Mouse (Mus musculus): ENCODE data around the gene Mid1. TPM values are rescaled to one million over a fixed set of nuclear protein-coding genes. Genes with fewer than 3 reads are reported as not detected.
A peak's percentile ranks its signal among the peaks of the same experiment; 100 is the strongest.
"Not testable (repeated sequence)": the region's sequence is repeated elsewhere in the genome, so short reads cannot be mapped to it uniquely, and the experiment has no call there.

Mid1 gene
- total RNA-seq, 2 experiments from 2014 or later = 6.2 to 7.1 TPM

DNA sequence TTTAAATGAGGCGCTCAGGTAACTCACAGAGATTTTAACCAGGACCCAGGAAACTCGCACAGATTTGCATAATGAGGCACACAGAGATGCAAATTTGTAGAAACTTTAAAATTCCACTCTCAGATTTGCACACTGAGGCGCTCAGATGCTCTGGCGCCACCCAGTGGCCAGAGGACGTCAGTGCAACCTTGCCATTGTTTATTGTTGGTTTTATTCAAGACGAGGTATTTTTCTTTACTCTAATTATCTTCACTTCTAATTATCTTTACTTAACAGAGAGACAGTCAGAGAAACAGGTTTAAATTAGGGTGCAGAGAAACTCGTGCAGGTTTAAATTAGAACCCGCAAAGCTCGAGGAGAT is 335.7 kb downstream of the Mid1 start:
- peak; percentile 67 for DNase-seq

DNA sequence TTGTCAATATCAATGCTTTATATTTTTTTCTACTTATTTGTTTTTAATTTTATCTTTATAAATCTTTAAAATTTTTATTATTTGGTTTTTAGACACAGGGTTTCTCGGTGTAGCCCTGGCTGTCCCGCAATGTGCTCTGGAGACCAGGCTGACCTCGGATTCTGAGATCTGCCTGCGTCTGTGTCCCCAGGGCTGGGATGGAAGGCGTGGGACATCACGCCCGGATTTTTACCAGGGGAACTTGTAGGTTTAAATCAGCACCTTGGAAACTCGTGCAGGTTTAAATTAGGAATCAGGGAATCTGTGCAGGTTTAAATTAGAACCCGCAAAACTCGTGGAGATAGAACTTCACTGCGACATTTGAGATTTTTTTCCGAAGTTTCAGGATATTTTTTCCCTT is 336.2 kb downstream of the Mid1 start:
- intact Hi-C loops (cut with DNase I; ENCODE audit: low total_unique reads) = not testable (repeated sequence)
- peak; percentile 19 for DNase-seq

More for the DNA sequence above, 335.7 kb downstream of the Mid1 start:
- intact Hi-C loops (cut with DNase I; ENCODE audit: low total_unique reads) = not testable (repeated sequence)

DNA sequence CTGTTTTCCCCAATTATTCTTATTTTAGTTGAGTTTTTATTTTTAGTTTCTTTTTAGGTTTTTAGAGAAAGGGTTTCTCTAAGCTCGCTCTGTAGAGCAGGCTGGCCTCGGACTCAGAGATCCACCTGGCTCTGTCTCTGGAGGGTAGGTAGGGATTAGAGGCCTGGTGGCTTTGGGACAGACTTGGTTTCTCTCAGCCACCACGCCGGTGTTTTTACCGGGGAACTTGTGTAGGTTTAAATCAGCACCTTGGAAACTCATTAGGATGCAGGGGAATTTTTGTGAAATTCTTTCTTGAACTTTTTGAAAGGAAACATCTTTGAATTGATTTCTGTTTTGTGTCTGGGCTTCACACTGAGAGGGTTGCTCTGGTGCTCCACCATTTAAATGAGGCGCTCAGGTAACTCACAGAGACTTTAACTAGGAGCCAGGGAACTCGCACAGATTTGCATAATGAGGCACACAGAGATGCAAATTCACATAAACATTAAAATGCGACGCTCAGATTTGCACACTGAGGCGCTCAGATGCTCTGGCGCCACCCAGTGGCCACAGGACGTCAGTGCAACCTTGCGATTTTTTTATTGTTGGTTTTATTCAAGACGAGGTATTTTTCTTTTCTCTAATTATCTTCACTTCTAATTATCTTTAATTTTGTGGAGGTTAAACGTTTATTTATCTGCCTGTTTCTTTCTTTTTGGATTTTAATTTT is 336.9 kb downstream of the Mid1 start:
- intact Hi-C loops (cut with DNase I; ENCODE audit: low total_unique reads) = not testable (repeated sequence)
- peak; percentile 29 for DNase-seq

Other genes starting within 250 kb of the Mid1 start
- gene 4933400A11Rik, start 94.4 kb downstream of the Mid1 start, total RNA-seq (2021) = not detected

Measured in gastrocnemius, postnatal 14 days (tissue).